Mouse (Mus musculus) spleen, postnatal 0 days (tissue): ENCODE measurements around the gene Col6a5. TPM values are rescaled to one million over a fixed set of nuclear protein-coding genes. Genes with fewer than 3 reads are reported as not detected.

Experiments
- polyA plus RNA-seq: library from polyadenylated mRNA; unstranded; fragments of >200 nt; fragmentation: Nextera tagmentation; extraction: Ambion mirVana; gene quantifications from 2 replicates; pipeline ENCODE4 v1.2.1, GENCODE M21; 2015

Col6a5 gene
- polyA plus RNA-seq, result 0.18 and 0.33 TPM in 2 replicates

DNA sequence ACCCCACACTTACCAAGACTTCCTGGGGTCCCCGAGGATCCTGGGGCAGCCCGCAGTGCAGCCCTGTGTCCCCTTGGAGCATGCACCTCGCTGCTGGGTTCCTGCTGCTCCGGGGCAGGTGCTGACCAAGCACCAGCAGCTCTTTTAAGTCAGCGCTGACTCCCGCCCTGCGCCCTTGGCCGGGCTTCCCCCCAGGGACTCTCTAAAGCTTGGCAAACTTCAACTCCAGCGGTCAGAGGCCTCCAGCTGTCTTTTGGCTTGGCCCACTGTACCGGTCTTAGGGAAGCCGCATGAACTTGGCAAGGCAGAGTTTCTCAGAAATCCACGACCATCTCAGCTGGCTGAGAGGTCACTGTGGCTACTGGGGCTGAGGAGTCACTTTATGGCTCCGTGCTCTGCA lies at the start of gene Col6a5:
Gene Col6a5, minus strand, starts transcription at position 111 of the 400 bp plus-strand sequence.

GRCm38 (mm10) chr9:105827791-105828385 lies 132.6 kb downstream of the Col6a5 start, which contains the start of gene Col6a6:
Gene Col6a6, minus strand, starts transcription at chr9:105828160.

Other genes with a start within 250 kb of the Col6a5 start
- 0.18 and 0.35 TPM in 2 replicates for gene Col6a6, start 132.5 kb downstream of the Col6a5 start, polyA plus RNA-seq
- 0.22 TPM in 2 replicates for gene Col6a4, start 136.1 kb upstream of the Col6a5 start, polyA plus RNA-seq
- gene Glyctk, start 197.5 kb upstream of the Col6a5 start, polyA plus RNA-seq, result 0.93 and 1.1 TPM in 2 replicates
- gene Wdr82, start 210.3 kb upstream of the Col6a5 start, polyA plus RNA-seq, result 10.7 and 11.4 TPM in 2 replicates
- gene Ppm1m, start 239.1 kb upstream of the Col6a5 start, polyA plus RNA-seq, result 23.2 and 34.1 TPM in 2 replicates
- gene Twf2, start 242.5 kb upstream of the Col6a5 start, polyA plus RNA-seq, result 41.6 and 51.7 TPM in 2 replicates